Mouse (Mus musculus) left cerebral cortex, adult 9 months (tissue): ENCODE data around the gene Adamtsl3.

ENCODE experiments used
- DNase-seq, 2 experiments: peaks; one replicate each; pipeline ENCODE4 v3.0.0; 2022; ENCODE audit warnings: low spot score in 2 of 2

Gene Adamtsl3

DNA sequence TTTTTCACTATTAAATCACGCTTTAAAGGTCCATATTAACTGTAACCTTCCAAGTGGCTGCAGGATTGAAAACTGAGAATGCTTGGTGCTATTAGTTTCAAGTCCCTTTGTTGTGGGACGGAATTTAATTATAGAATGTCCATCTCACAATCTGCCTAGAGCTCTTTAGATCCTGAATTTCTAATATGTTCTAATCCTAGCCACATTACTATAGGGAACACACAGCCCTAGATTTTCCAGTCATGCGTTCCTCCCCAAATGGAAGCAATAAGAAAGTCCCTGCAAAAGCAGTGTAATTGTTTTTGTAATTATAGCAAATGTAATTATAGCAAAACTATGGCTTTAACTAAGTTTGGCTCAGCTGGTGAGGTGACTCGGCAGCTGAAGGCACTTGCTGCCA lies 161.6 kb downstream of the Adamtsl3 start:
- DNase-seq: no peak

DNA sequence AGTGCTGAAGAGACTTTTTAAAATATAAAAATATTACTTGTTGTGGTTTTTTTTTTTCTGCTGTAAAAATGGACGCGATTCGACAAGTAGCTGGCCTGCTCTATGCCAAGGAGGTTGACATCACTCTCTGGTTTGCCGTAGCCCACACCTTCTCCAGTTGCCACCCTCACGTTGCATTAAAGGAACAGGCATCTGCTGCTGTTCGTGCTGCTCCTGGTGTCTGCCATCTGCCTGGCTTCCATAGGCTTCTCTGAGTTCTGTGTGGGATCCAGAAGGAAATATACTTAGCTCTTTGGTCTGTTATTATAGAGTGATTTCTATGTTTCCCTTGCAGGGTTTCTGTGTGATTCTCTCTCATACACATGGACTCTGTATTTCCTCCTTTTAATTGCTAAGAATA lies 165.8 kb downstream of the Adamtsl3 start:
- peak; percentile 13 to 67 for DNase-seq

DNA sequence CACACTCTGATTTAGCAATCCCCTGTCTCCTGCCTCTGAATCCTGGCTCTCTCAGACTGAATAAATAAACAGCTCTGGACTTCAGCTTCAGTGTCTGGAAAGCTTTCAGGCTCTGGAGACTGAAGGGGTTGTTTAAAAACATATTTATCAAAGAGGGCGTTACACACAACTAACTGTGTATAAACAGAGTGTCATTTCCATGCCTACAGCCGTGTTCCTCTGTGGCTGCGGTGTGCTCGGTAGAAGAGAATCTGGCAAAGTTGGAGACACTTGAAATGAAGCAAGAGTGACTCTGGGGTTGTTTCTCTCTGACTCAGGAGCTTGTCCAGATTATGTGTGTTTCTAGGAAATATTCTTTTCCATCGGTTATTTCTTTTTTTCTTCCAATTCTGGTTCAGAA lies 167.0 kb downstream of the Adamtsl3 start:
- no peak for DNase-seq

DNA sequence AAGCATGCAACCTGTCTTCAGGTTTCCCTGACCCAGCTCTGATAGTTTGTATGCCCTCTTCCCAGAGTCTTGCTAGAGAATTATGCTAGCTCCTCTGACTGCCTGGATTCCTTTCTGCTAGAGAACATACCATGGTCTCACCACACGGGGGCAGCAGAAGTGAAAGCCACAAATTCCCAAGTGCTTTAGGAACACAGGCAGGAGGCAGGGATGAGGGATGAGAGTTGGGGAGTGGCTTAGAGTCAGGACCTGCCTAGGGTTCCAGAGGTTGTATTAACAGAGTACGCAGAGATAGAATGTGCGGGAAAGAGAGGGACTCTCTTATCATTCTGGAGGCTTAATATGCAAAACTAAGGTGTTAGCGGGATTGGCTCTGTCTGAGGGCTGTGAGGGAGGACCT lies 168.6 kb downstream of the Adamtsl3 start:
- DNase-seq: peak in 1 of 2 experiments; percentile 67

DNA sequence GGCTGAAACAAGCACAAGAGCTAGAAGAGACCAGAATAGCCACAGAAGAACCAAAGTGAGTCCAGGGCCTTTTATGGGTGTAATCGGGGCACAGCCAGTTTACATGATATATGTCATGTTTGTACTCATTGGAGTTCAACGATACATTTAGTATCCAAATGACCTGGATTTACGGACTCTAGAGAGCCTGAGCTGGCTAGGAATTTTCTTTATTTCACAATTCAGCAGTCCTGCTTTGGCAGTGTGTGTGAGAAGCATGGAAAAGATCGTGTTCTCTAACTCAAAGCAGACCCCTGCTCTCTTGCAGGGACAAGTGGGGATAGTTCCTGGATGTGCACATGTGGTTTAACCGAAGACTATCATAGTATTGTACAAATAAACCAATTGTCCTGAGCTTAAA lies 195.1 kb downstream of the Adamtsl3 start:
- no peak for DNase-seq

DNA sequence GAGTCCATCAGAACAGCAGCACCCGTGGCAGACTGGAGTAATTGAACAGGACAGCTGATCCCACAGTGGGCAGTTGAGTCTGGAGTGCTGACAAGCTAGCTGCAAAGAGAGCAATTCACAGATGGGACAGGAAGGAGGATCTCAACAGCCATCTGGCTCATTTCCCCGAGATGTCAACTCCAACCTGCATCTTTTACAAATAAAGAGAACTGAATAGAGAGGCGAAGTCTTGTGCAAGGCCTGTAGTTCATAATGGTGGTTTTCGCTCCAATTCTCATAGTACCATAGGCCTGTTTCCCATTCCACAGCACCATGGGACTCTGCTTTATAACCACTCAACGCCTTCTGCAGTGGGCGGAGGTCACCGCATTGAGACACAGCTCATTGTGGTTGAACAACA lies 195.9 kb downstream of the Adamtsl3 start:
- no peak for DNase-seq

DNA sequence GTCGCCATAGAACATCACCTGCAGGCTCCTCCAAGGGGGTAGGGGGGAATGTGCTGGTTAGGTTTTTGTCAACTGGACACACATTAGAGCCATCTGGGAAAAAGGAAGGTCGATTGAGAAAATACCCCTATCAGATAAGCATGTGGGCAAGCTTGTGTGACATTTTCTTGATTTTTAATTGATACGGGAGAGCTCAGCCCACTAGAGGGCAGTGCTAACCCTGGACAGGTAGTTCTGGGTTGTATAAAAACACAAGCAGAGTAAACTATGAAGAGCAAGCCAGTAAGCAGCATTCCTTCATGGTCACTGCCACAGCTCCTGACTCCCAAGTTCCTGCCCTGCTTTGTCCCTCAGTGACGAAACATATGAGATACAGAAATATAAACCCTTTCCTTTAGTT lies 197.7 kb downstream of the Adamtsl3 start:
- DNase-seq: no peak

DNA sequence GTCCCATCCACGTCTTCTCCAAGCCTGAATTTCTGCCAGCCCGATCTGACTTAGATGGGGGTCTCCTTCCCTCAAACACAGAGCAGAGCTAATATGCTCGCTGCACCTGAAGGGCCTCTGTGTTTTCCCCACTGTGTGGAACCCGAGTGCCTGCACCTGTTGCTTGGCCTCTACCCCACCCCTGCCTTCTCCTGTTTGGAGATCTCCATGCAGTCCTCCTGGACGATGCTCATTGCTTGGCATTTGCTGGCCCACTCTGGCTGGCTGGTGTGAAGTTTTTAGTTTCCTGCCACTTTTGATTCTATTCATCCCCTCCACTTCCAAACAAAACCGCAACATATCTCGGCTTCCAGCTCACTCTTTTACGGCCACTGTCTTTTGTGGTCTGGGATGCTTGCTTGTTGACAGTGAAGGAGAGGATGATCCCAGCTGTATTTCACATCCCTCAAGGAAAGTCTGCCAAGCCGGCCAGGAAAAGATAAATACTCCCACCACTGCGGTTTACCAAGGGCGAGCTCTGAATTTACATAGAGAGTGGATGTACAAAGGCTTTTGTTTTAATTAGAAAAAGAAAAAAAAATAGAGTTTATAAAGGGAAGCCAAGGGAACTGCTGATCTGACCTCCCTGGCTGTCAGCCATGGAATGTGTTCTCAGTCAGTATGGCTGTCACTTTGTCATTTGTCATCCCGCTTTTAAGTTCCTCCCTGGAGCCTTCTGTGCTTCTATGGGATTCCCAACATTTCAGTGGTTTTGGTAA lies 198.4 kb downstream of the Adamtsl3 start:
- DNase-seq: no peak

DNA sequence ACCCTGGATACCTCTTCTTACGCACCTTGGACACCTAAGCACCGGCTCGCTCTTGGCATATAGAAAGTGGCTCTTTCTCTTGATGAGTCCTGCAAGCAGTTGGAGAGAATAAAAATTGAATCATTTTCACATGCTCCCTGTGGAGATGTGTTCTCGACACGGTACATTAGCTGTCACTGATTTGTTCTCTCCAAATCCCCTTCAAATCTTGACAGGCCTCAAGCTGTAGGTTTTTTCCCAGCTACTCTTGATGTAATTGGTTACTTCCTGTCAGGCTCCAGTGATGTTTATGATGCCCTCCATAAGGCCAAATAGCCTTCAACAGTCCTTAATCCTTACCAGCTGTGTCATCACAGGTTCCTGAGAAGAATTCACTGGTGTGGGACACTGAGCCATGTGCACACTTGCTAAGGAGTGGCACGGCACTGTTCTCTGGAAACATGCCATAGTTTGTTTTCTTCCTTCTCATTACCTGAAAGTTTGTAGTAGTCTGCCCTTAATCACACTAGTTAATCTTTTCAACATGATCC lies 209.0 kb downstream of the Adamtsl3 start:
- no peak for DNase-seq

DNA sequence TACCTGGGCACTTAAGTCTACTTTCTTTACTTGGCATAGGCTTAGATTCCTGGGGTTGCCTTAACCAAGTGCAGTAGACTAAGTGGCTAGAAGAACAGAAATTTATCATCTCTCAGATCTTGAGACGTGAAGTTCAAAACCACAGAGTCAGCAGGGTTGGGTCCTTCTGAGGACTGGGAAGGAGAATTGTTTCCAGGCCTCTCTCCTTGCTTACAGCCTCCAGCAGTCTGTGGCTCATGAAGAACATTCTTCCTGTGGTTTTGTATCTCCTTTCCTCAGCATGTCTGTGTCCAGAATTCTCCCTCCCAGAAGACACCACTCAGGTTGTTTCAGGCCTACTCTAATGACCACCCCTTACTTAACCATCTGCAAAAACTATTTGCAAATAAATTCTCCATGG lies 216.5 kb downstream of the Adamtsl3 start:
- no peak for DNase-seq

DNA sequence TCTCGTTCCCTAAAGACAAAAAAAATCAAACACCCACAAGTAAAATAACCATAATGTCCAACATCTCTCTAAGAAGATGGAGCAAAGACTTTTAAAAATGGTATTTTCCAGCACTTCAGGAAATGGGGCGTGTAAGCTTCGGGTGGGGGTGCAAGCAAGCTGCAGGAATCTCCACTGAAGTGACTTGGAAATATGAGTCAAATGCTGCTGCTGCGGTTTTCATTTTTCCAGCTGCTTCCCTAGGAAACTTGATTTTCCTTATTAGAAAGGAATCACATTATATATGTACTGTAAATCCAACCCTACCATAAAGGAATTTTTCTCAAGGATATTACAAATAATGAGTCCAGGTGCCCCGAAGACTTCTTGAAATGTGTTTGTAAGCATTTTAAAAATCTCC lies 220.3 kb downstream of the Adamtsl3 start:
- DNase-seq: no peak

DNA sequence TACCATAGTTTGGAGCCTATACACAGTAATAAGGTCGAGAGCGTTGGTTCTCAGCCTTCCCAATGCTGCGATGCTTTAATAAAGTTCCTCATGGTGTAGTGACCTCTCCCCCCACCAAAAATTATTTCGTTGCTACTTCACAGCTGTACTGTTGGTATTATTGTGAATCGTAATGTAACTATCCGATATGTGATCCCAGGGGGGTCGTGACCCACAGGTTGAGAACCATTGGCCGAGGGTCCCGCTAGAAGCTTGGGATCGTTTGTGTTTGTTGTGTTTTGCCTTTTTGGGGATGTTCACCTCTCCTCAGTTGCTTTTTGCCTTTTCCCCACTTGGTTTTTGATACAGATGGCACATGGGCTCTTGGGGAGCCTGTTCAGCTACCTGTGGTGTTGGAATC lies 220.9 kb downstream of the Adamtsl3 start:
- no peak for DNase-seq

DNA sequence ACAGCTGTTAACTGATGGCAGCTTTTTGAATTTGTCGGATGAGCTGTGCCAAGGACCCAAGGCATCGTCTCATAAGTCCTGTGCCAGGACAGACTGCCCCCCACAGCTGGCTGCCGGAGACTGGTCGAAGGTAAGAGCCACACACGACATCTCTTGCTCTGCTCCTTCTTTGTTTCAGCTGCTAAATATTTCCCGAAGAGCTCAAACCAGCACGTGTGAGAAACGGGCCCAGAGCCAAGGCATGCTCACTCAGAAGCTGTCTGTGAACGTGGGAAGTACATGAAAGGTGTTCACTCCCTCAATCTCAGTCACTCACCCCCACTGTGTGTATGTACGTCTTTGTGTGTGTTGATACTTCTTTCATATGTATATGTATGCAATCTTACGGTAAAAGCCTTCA lies 221.6 kb downstream of the Adamtsl3 start:
- DNase-seq: peak in 1 of 2 experiments; percentile 4

DNA sequence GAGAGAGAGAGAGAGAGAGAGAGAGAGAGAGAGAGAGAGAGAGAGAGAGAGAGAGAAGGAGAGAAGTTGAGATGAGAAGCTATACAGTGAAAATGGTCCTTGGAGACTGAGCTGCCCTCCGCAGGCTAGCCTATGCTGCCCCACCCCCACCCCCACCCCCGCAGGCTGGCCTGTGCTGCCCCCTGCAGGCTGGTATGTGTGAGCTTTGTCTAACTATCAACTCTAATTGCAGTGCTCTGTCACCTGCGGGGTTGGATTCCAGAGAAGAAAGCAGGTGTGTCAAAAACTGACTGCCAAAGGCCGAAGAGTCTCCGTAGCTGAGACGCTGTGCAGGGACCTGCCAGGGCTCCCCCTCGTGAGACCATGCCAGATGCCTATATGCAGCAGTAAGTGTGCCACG lies 231.2 kb downstream of the Adamtsl3 start:
- DNase-seq: no peak

DNA sequence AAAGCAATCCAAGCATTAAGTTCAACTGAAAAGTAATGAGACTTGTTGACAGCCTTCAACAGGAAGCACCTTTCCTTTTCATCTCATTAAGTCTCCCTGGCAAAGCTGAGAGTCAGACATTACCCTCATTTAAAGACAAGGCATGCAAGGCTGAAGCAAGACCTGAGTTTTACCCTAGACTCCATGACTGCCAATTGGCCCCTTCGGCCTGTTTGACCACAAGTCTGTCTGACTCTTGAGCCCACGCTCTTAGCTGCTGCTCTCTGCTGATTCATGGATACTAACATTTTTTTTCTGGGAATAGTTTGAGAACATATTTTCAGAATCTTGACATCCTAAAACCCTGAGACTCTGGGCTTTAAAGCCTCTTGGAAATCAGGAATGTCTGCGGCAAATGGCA lies 232.3 kb downstream of the Adamtsl3 start:
- no peak for DNase-seq

DNA sequence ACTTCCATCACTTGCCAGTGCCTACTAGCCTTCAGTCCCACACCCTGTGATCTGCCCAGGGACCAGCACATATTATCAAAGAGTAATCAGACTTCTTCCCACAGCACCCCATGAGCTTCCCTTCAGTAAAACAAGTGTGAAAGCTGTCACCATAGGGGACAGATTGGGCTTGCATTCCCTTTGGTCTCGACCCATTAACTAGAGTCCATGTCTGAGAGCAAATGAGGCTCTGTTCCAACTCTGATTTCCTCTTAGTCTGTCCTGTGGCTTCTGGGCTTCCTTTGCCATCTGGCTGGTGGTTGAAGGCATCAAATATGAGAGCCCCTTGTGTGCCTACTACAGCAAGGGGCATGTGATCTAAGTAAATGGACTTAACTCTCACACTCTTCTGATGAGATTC lies 237.5 kb downstream of the Adamtsl3 start:
- no peak for DNase-seq

DNA sequence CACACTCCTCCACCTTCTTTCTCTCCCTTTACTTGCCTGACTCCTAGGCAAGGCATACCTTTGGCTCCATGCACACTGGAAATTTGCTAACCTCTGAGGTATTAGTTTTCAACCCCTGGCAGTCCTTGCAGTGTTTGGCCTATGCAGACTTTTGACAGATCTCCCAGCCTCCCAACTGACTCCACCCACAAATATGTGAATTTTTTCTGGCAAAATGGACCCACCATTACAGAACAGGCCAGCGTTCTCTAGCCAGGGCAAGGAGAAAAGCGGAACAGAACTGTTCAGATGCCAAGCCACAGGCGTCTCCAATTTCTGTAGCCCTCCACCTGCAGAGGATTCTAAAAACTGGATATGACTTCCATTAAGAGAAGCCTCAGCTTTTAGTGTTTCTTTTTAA lies 244.5 kb downstream of the Adamtsl3 start:
- DNase-seq: no peak

DNA sequence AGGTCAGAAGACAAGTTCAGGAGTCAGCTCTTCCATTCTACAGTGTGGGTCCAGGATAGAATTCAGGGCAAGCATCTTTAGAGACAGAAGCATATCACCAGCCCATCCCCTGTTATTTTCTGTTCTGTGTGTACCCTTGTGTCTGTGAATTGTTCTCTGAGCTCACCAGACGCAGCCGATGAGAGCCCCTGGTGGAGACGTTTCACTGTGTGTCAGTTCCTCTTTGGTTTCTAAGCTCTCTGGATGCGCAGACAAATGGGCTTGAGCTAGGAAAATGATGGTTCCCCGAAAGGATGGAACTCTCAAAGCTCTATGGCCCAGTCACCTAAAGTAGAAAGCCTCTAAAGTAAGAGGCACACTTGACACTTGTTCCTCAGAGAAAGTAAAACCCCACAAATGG lies 246.3 kb downstream of the Adamtsl3 start:
- no peak for DNase-seq

DNA sequence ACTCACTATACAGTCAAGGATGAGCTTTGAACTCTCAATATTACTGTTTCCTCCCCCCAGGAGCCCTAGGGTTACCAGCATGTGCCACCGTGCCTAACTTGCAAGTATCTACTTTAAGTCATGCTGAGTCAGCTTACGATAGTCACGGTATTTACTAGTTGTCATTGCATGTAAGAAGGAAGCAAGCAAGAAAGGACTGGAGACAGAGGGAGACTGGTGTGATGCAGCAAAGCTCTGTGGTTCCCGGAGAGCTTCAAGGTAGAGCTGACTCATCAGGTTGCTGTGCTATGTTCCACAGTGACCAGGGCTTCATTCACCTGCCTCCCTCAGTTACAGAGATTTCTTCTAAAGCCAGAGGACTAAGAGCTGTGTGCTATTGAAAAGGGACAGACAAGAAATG lies 247.0 kb downstream of the Adamtsl3 start:
- no peak for DNase-seq

DNA sequence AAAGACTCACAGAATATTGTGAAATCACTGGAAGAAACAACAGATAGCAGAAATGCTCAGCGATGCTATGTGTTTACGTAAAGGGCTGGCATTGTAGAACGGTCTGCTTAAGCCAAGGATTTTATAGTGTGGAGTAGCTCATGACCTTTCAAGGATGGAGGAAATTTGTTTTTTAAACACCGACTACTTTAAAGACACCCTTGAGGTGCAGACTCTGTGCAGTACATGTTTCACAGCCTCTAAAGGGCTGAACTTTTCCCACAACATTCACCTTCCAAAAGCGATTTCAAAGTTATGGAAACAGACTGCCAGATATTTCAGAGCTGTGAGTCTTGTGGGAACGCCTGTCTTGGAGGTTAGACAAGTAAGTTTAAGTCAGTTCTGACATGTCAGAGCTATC lies 255.4 kb downstream of the Adamtsl3 start:
- no peak for DNase-seq

DNA sequence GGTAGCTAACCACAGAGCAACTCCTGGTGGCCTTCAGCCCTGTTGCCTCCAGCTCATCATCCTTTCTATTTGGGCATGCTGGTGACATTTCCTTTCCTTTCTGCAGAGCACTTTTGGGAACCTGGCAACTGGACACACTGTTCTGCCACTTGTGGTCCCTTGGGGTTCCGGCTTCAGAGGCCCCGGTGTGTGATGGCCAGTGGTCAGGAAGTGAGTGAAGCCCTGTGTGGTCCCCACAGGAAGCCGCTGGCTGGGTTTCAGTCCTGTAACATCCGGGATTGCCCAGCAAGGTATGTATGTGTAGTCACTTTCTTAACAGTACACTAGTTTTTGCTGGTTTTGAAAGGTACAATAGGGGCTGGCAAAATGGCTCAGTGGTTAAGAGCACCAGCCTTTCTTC lies 266.5 kb downstream of the Adamtsl3 start:
- DNase-seq: no peak

DNA sequence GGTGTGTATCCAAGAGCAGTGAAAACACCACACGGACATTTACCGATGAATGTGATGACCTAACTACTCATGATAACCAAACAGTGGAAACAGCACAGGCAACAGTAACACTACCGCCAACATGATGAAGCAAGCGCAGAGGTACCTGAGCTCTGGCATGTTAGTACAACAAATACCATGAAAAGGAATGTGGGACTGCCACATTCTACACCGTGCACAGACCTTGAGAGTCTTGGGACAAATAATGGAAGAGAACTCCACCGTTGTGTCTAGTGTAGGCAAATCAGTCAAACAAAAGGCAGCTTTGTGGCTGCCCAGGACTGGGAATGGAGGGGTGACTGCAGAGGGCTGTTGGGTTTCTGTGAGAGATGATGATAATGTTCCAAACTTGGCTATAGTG lies 269.9 kb downstream of the Adamtsl3 start:
- DNase-seq: no peak

DNA sequence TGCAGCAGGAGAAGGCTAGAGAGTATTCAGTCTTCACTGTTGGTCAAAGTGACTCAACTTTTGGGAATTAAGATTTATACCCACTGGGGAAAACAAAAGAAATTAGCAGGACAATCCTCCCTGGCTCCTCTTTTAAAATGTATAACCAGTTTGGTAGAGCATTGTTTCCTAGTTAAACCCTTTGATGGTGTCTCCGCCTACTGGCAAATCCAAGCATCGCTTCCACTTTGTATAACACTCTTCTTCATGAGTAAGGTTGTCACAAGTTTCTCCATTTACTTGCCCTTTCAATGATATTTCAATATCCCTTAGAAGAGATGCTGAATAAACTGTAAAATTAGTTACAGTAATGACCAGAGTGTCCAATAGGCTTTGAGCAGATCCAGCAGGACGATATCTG lies 274.1 kb downstream of the Adamtsl3 start:
- no peak for DNase-seq

DNA sequence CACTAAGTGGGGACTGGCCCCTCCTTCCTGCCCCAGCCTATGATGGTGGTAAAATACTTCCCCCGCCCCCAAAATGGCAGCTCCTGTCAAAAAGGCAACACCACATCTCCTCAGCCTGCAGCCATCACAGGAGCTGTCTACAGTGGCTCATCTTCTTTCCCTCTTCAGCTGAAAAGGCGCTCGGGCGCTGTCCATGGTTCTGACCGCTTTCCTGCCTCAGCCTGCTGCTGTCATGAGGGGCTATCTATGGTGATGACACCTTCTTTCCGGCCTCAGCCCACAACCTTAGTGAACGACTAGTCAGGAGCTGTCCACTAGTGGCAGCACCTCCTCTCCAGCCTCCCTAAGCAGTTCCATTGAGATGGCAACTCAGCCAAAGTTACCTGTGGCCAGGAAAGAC lies 289.8 kb downstream of the Adamtsl3 start:
- DNase-seq: no peak
